Mouse (Mus musculus) hindbrain, postnatal 0 days (tissue): Measurements from ENCODE around the gene Ppp1r1b. TPM values are rescaled to one million over a fixed set of nuclear protein-coding genes. Genes with fewer than 3 reads are reported as not detected.

ENCODE experiments used
- ATAC-seq: fragments of 200-750 bp; cut with Nextera tagmentation; 2 replicates; pipeline ENCODE4 v1.8.0; 2017; ENCODE audit warnings: mild to moderate bottlenecking, moderate TSS enrichment, moderate library complexity
- DNase-seq: peaks from one replicate; pipeline ENCODE4 v3.0.0-alpha.2; 2015; ENCODE audit warnings: low spot score
- H3K27ac ChIP-seq: fragments of 300-500 bp; sonication (generic); 2 replicates; pipeline ENCODE4 v1.5.1; 2014; ENCODE audit warnings: mild to moderate bottlenecking
- H3K27me3 ChIP-seq: fragments of 300-500 bp; sonication (generic); 2 replicates; pipeline ENCODE4 v1.6.1; 2014; ENCODE audit warnings: low read length, mixed read lengths; ENCODE audit not compliant: insufficient read depth
- H3K36me3 ChIP-seq: fragments of 300-500 bp; sonication (generic); 2 replicates; pipeline ENCODE4 v1.6.1; 2014; ENCODE audit warnings: low read length, mixed read lengths; ENCODE audit not compliant: insufficient read depth
- H3K4me1 ChIP-seq: fragments of 300-500 bp; sonication (generic); 2 replicates; pipeline ENCODE4 v1.6.1; 2014; ENCODE audit warnings: antibody characterized with exemption, low read length, mixed read lengths; ENCODE audit not compliant: insufficient read depth
- H3K4me2 ChIP-seq: fragments of 300-500 bp; sonication (generic); 2 replicates; pipeline ENCODE4 v1.6.1; 2014; ENCODE audit warnings: low read depth, mild to moderate bottlenecking, low read length, moderate library complexity, mixed read lengths
- H3K4me3 ChIP-seq: fragments of 300-500 bp; sonication (generic); 2 replicates; pipeline ENCODE4 v1.5.1; 2014; ENCODE audit warnings: low read length
- H3K9ac ChIP-seq: fragments of 300-500 bp; sonication (generic); replicated peaks from 2 replicates; pipeline ENCODE4 v1.6.1; 2014; ENCODE audit warnings: mild to moderate bottlenecking, low read length, moderate library complexity, mixed read lengths
- H3K9me3 ChIP-seq: fragments of 300-500 bp; sonication (generic); 2 replicates; pipeline ENCODE4 v1.6.1; 2016; ENCODE audit warnings: low read length, mixed read lengths
- CTCF ChIP-seq: IDR thresholded peaks from 2 replicates; pipeline ENCODE4 v1.5.1; 2016; ENCODE audit warnings: antibody characterized with exemption, control low read depth, low read depth
- WGBS: fragments of 180-500 bp; shearing (Covaris S2); extraction: QIAGEN DNeasy Blood & Tissue Kit; methylation state at CpG from one replicate; pipeline ENCODE4 v1.1.7; 2014; 5-methylcytosine and 5-hydroxymethylcytosine counted together
- polyA plus RNA-seq: library from polyadenylated mRNA; unstranded; fragments of >200 nt; fragmentation: Nextera tagmentation; extraction: Ambion mirVana; gene quantifications from 2 replicates; pipeline ENCODE4 v1.2.1, GENCODE M21; 2015
- total RNA-seq: library from RNA; depleted of rRNA; stranded (reverse); fragments of >200 nt; gene quantifications from 2 replicates; pipeline ENCODE4 v1.2.3, GENCODE M21; 2014

Ppp1r1b gene
- total and polyA plus RNA-seq, 2 experiments from 2014 or later, result 3.5 to 18.0 TPM

- H3K27ac ChIP-seq, result no peak overlapping the region
- peaks cover 9% of the 10 kb centered on the region; the same call in 1 of the 2 replicates for H3K4me1 ChIP-seq
- H3K27me3 ChIP-seq, result peaks cover 53% of the 10 kb centered on the region
- WGBS, result 10% methylated on average over 4 of the region's 4 CpGs
- DNase-seq (no peak), ATAC-seq (no peak)
- no peak overlapping the region for H3K9ac ChIP-seq
- H3K9me3 ChIP-seq, result no peaks in the 10 kb centered on the region
- H3K4me3 ChIP-seq, result no peak overlapping the region
- H3K4me2 ChIP-seq, result 0 out of 2 replicates have a peak overlapping the region, but pooled peaks have one; percentile 25
- H3K36me3 ChIP-seq, result no peaks in the 10 kb centered on the region
- TF ChIP-seq CTCF, result no peak
Measured at GRCm38 (mm10) chr11:98319544-98319943, 28.7 kb upstream of the Ppp1r1b start.

- H3K4me2 ChIP-seq, result 0 out of 2 replicates have a peak overlapping the region, but pooled peaks have one; percentile 2
- H3K9me3 ChIP-seq, result no peaks in the 10 kb centered on the region
- DNase-seq (no peak), ATAC-seq (no peak)
- H3K9ac ChIP-seq, result no peak overlapping the region
- 4% methylated on average over 2 of the region's 2 CpGs for whole genome bisulfite sequencing
- H3K4me3 ChIP-seq, result no peak overlapping the region
- peaks cover 9% of the 10 kb centered on the region; the same call in 1 of the 2 replicates for H3K4me1 ChIP-seq
- H3K27ac ChIP-seq, result no peak overlapping the region; the same call in 1 of the 2 replicates
- H3K27me3 ChIP-seq, result peaks cover 52% of the 10 kb centered on the region
- no peaks in the 10 kb centered on the region for H3K36me3 ChIP-seq
- TF ChIP-seq CTCF, result no peak
Measured at GRCm38 (mm10) chr11:98319944-98320343, 28.3 kb upstream of the Ppp1r1b start.

- 0 out of 2 replicates have a peak overlapping the region, but pooled peaks have one; percentile 30 for H3K9ac ChIP-seq
- WGBS, result 5% methylated on average over 12 of the region's 12 CpGs
- H3K36me3 ChIP-seq, result no peaks in the 10 kb centered on the region
- H3K4me1 ChIP-seq, result peaks cover 9% of the 10 kb centered on the region; the same call in 1 of the 2 replicates
- H3K27ac ChIP-seq, result peak overlapping the region; percentile 65
- H3K27me3 ChIP-seq, result peaks cover 52% of the 10 kb centered on the region
- H3K9me3 ChIP-seq, result no peaks in the 10 kb centered on the region
- 0 out of 2 replicates have a peak overlapping the region, but pooled peaks have one; percentile 17 for H3K4me3 ChIP-seq
- peak overlapping the region; percentile 44 for H3K4me2 ChIP-seq
- DNase-seq, result peak; percentile 71
- no peak for ATAC-seq
- TF ChIP-seq CTCF, result no peak
Measured at GRCm38 (mm10) chr11:98320381-98320780, 27.8 kb upstream of the Ppp1r1b start.

GRCm38 (mm10) chr11:98320806-98321676, 27.2 kb upstream of the Ppp1r1b start:
- peaks cover 9% of the 10 kb centered on the region; the same call in 1 of the 2 replicates for H3K4me1 ChIP-seq
- H3K4me2 ChIP-seq, result peak overlapping the region; percentile 44
- H3K36me3 ChIP-seq, result no peaks in the 10 kb centered on the region
- peak; percentile 74 for DNase-seq
- no peaks in the 10 kb centered on the region for H3K9me3 ChIP-seq
- peak overlapping the region; percentile 65 for H3K27ac ChIP-seq
- TF ChIP-seq CTCF, result no peak
- H3K27me3 ChIP-seq, result peaks cover 52% of the 10 kb centered on the region
- peak; percentile 30; the same call in 1 of the 2 replicates for ATAC-seq
- 0 out of 2 replicates have a peak overlapping the region, but pooled peaks have one; percentile 30 for H3K9ac ChIP-seq
- peak overlapping the region; percentile 17; the same call in 1 of the 2 replicates for H3K4me3 ChIP-seq
- WGBS, result 2% methylated on average over 30 of the region's 30 CpGs

- peak overlapping the region; percentile 65; the same call in 1 of the 2 replicates for H3K27ac ChIP-seq
- no peaks in the 10 kb centered on the region for H3K36me3 ChIP-seq
- ATAC-seq, result no peak
- peak overlapping the region; percentile 44; the same call in 1 of the 2 replicates for H3K4me2 ChIP-seq
- peaks cover 49% of the 10 kb centered on the region for H3K27me3 ChIP-seq
- peaks cover 9% of the 10 kb centered on the region; the same call in 1 of the 2 replicates for H3K4me1 ChIP-seq
- 6% methylated on average over 5 of the region's 5 CpGs for WGBS
- TF ChIP-seq CTCF, result no peak
- no peaks in the 10 kb centered on the region for H3K9me3 ChIP-seq
- no peak for DNase-seq
- no peak overlapping the region for H3K9ac ChIP-seq
- H3K4me3 ChIP-seq, result no peak overlapping the region
Measured at GRCm38 (mm10) chr11:98321677-98322003, 26.6 kb upstream of the Ppp1r1b start.

- 4% methylated on average over 1 of the region's 1 CpGs for WGBS
- Histone ChIP-seq H3K36me3 (no peaks in the 10 kb centered on the region), H3K4me2 (no peak overlapping the region), H3K27me3 (peaks cover 50% of the 10 kb centered on the region), H3K4me3 (no peak overlapping the region), H3K9me3 (no peaks in the 10 kb centered on the region), H3K27ac (no peak overlapping the region), H3K9ac (no peak overlapping the region), H3K4me1 (peaks cover 9% of the 10 kb centered on the region; the same call in 1 of the 2 replicates)
- no peak for DNase-seq
- TF ChIP-seq CTCF, result no peak
- ATAC-seq, result no peak
Measured at GRCm38 (mm10) chr11:98322159-98322558, 26.0 kb upstream of the Ppp1r1b start.
